Mouse (Mus musculus): Measurements from ENCODE around the gene Lin54.

Lin54 gene

GRCm38 (mm10) chr5:100418861-100419260 lies 81.6 kb downstream of the Lin54 start:
- no peak for DNase-seq (ENCODE audit: low read depth, low spot score)

- no peak for DNase-seq (ENCODE audit: low read depth, low spot score)
Measured at GRCm38 (mm10) chr5:100418077-100418476, 82.4 kb downstream of the Lin54 start.

- DNase-seq (ENCODE audit: low read depth, low spot score) = peak; percentile 97
Measured at GRCm38 (mm10) chr5:100415761-100416590, 84.5 kb downstream of the Lin54 start, which contains the start of gene Sec31a. TSS of gene Sec31a (minus strand) at chr5:100416234.

- DNase-seq (ENCODE audit: low read depth, low spot score) = peak; percentile 27
Measured at GRCm38 (mm10) chr5:100414474-100415196, 85.8 kb downstream of the Lin54 start.

GRCm38 (mm10) chr5:100412886-100413285 lies 87.6 kb downstream of the Lin54 start:
- no peak for DNase-seq (ENCODE audit: low read depth, low spot score)

- peak; percentile 75 for DNase-seq (ENCODE audit: low read depth, low spot score)
Measured at GRCm38 (mm10) chr5:100410281-100410680, 90.2 kb downstream of the Lin54 start.

- DNase-seq (ENCODE audit: low read depth, low spot score) = no peak
Measured at GRCm38 (mm10) chr5:100408485-100408884, 92.0 kb downstream of the Lin54 start.

GRCm38 (mm10) chr5:100396753-100397152 lies 103.7 kb downstream of the Lin54 start:
- DNase-seq (ENCODE audit: low read depth, low spot score) = no peak

GRCm38 (mm10) chr5:100393681-100394080 lies 106.8 kb downstream of the Lin54 start:
- peak; percentile 74 for DNase-seq (ENCODE audit: low read depth, low spot score)

GRCm38 (mm10) chr5:100392436-100392955 lies 107.9 kb downstream of the Lin54 start:
- no peak for DNase-seq (ENCODE audit: low read depth, low spot score)
